Mouse (Mus musculus): ENCODE data around the gene Zbtb8os. TPM values are rescaled to one million over a fixed set of nuclear protein-coding genes. Genes with fewer than 3 reads are reported as not detected.

The Zbtb8os gene
- polyA plus RNA-seq, 1 experiment from 2014 or later: 38.9 TPM

- no peaks in the 10 kb centered on the region; the same call in 1 of the 2 replicates for H3K4me1 ChIP-seq
- H3K36me3 ChIP-seq: no peaks in the 10 kb centered on the region
- no peaks in the 10 kb centered on the region for H3K27me3 ChIP-seq
- 81% methylated on average over 7 of the region's 7 CpGs for WGBS
- no peak overlapping the region for H3K4me3 ChIP-seq
- H3K27ac ChIP-seq: no peak overlapping the region
- no peak overlapping the region for H3K9ac ChIP-seq
- no peak overlapping the region for H3K4me2 ChIP-seq (replicated peaks)
- ATAC-seq (ENCODE audit: insufficient number of reproducible peaks, insufficient read depth, low FRiP score, low TSS enrichment): no peak
- no peaks in the 10 kb centered on the region for H3K9me3 ChIP-seq
These were observed 55.6 kb downstream of the Zbtb8os start for GRCm38 (mm10) chr4:129390936-129391557.

GRCm38 (mm10) chr4:129394089-129394870 is 58.8 kb downstream of the Zbtb8os start:
- H3K4me2 ChIP-seq (replicated peaks): no peak overlapping the region
- no peak for ATAC-seq (ENCODE audit: insufficient number of reproducible peaks, insufficient read depth, low FRiP score, low TSS enrichment)
- no peaks in the 10 kb centered on the region for H3K36me3 ChIP-seq
- H3K4me1 ChIP-seq: no peaks in the 10 kb centered on the region; the same call in 1 of the 2 replicates
- H3K9me3 ChIP-seq: no peaks in the 10 kb centered on the region
- 49% methylated on average over 12 of the region's 12 CpGs for WGBS
- H3K4me3 ChIP-seq: no peak overlapping the region
- H3K9ac ChIP-seq: no peak overlapping the region
- no peak overlapping the region for H3K27ac ChIP-seq
- no peaks in the 10 kb centered on the region for H3K27me3 ChIP-seq

- no peak for ATAC-seq (ENCODE audit: insufficient number of reproducible peaks, insufficient read depth, low FRiP score, low TSS enrichment)
- no peaks in the 10 kb centered on the region; the same call in 1 of the 2 replicates for H3K4me1 ChIP-seq
- no peak overlapping the region for H3K9ac ChIP-seq
- no peaks in the 10 kb centered on the region for H3K36me3 ChIP-seq
- no peak overlapping the region for H3K27ac ChIP-seq
- no peak overlapping the region for H3K4me3 ChIP-seq
- WGBS: 84% methylated on average over 3 of the region's 3 CpGs
- H3K4me2 ChIP-seq (replicated peaks): no peak overlapping the region
- no peaks in the 10 kb centered on the region for H3K9me3 ChIP-seq
- no peaks in the 10 kb centered on the region for H3K27me3 ChIP-seq
These were observed 61.5 kb downstream of the Zbtb8os start for GRCm38 (mm10) chr4:129396960-129397359.

- no peak overlapping the region for H3K9ac ChIP-seq
- H3K4me2 ChIP-seq (replicated peaks): no peak overlapping the region
- no peak for ATAC-seq (ENCODE audit: insufficient number of reproducible peaks, insufficient read depth, low FRiP score, low TSS enrichment)
- H3K4me3 ChIP-seq: no peak overlapping the region
- H3K27ac ChIP-seq: no peak overlapping the region
- H3K4me1 ChIP-seq: no peaks in the 10 kb centered on the region
- H3K9me3 ChIP-seq: no peaks in the 10 kb centered on the region
- H3K36me3 ChIP-seq: no peaks in the 10 kb centered on the region
- no peaks in the 10 kb centered on the region for H3K27me3 ChIP-seq
- 81% methylated on average over 4 of the region's 4 CpGs for WGBS
These were observed 64.3 kb downstream of the Zbtb8os start for GRCm38 (mm10) chr4:129399813-129400212.

Other genes with a start within 250 kb of the Zbtb8os start
- gene Tmem54, start 230.1 kb upstream of the Zbtb8os start, polyA plus RNA-seq (2016; fragmentation: Nextera tagmentation; extraction: Ambion mirVana): 6.3 and 7.6 TPM in 2 replicates
- gene Hpca, start 213.7 kb upstream of the Zbtb8os start, polyA plus RNA-seq (2016; fragmentation: Nextera tagmentation; extraction: Ambion mirVana): 3.6 and 4.7 TPM in 2 replicates
- gene Fndc5, start 198.7 kb upstream of the Zbtb8os start, polyA plus RNA-seq (2016; fragmentation: Nextera tagmentation; extraction: Ambion mirVana): 9.6 and 9.9 TPM in 2 replicates
- gene S100pbp, start 146.0 kb upstream of the Zbtb8os start, polyA plus RNA-seq (2016; fragmentation: Nextera tagmentation; extraction: Ambion mirVana): 27.9 and 28.7 TPM in 2 replicates
- gene Yars, start 145.9 kb upstream of the Zbtb8os start, polyA plus RNA-seq (2016; fragmentation: Nextera tagmentation; extraction: Ambion mirVana): 90.2 and 91.4 TPM in 2 replicates
- 5.2 and 5.6 TPM in 2 replicates for gene C77080, start 74.3 kb upstream of the Zbtb8os start, polyA plus RNA-seq (2016; fragmentation: Nextera tagmentation; extraction: Ambion mirVana)
- 1.1 and 1.2 TPM in 2 replicates for gene Sync, start 48.1 kb upstream of the Zbtb8os start, polyA plus RNA-seq (2016; fragmentation: Nextera tagmentation; extraction: Ambion mirVana)
- 487 and 522 TPM in 2 replicates for gene Rbbp4, start 325 bp upstream of the Zbtb8os start, polyA plus RNA-seq (2016; fragmentation: Nextera tagmentation; extraction: Ambion mirVana)
- gene Zbtb8a, start 42.4 kb downstream of the Zbtb8os start, polyA plus RNA-seq (2016; fragmentation: Nextera tagmentation; extraction: Ambion mirVana): 9.9 and 10.8 TPM in 2 replicates
- gene Zbtb8b, start 105.2 kb downstream of the Zbtb8os start, polyA plus RNA-seq (2016; fragmentation: Nextera tagmentation; extraction: Ambion mirVana): 3.5 TPM in 2 replicates
- gene Bsdc1, start 125.9 kb downstream of the Zbtb8os start, polyA plus RNA-seq (2016; fragmentation: Nextera tagmentation; extraction: Ambion mirVana): 28.5 and 29.2 TPM in 2 replicates
- not detected in 2 replicates for gene Tssk3, start 155.3 kb downstream of the Zbtb8os start, polyA plus RNA-seq (2016; fragmentation: Nextera tagmentation; extraction: Ambion mirVana)
- gene Fam229a, start 155.5 kb downstream of the Zbtb8os start, polyA plus RNA-seq (2016; fragmentation: Nextera tagmentation; extraction: Ambion mirVana): 0.32 TPM in 1 of 2 replicates, not detected in the other
- gene Marcksl1, start 177.9 kb downstream of the Zbtb8os start, polyA plus RNA-seq (2016; fragmentation: Nextera tagmentation; extraction: Ambion mirVana): 1,543 and 1,552 TPM in 2 replicates
- 246 and 251 TPM in 2 replicates for gene Hdac1, start 207.0 kb downstream of the Zbtb8os start, polyA plus RNA-seq (2016; fragmentation: Nextera tagmentation; extraction: Ambion mirVana)
- gene Lck, start 237.9 kb downstream of the Zbtb8os start, polyA plus RNA-seq (2016; fragmentation: Nextera tagmentation; extraction: Ambion mirVana): 10.8 and 12.6 TPM in 2 replicates
- 3.6 and 5.1 TPM in 2 replicates for gene Fam167b, start 242.9 kb downstream of the Zbtb8os start, polyA plus RNA-seq (2016; fragmentation: Nextera tagmentation; extraction: Ambion mirVana)